Mouse (Mus musculus) lung, embryonic 16.5 days (tissue): ENCODE data around the gene Megf8. TPM values are rescaled to one million over a fixed set of nuclear protein-coding genes. Genes with fewer than 3 reads are reported as not detected.

Source experiments
- ATAC-seq: fragments of 200-750 bp; cut with Nextera tagmentation; 2 replicates; pipeline ENCODE4 v1.8.0; 2017; ENCODE audit warnings: low read depth, mild to moderate bottlenecking, moderate library complexity
- H3K27ac ChIP-seq: fragments of 300-500 bp; sonication (generic); 2 replicates; pipeline ENCODE4 v1.5.1; 2014; ENCODE audit warnings: mild to moderate bottlenecking, control low read depth, low read length
- H3K27me3 ChIP-seq: fragments of 300-500 bp; sonication (generic); 2 replicates; pipeline ENCODE4 v1.6.1; 2014; ENCODE audit warnings: low read depth, low read length, mixed read lengths; ENCODE audit not compliant: control insufficient read depth, insufficient read depth
- H3K36me3 ChIP-seq: fragments of 300-500 bp; sonication (generic); 2 replicates; pipeline ENCODE4 v1.6.1; 2014; ENCODE audit warnings: low read length; ENCODE audit not compliant: control insufficient read depth, insufficient read depth
- H3K4me1 ChIP-seq: fragments of 300-500 bp; sonication (generic); replicated peaks from 2 replicates; pipeline ENCODE4 v1.6.1; 2014; ENCODE audit warnings: low read length, mixed read lengths; ENCODE audit not compliant: control insufficient read depth, insufficient read depth
- H3K4me2 ChIP-seq: fragments of 300-500 bp; sonication (generic); 2 replicates; pipeline ENCODE4 v1.6.1; 2014; ENCODE audit warnings: low read depth, low read length, control low read depth
- H3K4me3 ChIP-seq: fragments of 300-500 bp; sonication (generic); 2 replicates; pipeline ENCODE4 v1.5.1; 2014; ENCODE audit warnings: mild to moderate bottlenecking, low read length, control low read depth
- H3K9ac ChIP-seq: fragments of 300-500 bp; sonication (generic); 2 replicates; pipeline ENCODE4 v1.6.1; 2014; ENCODE audit warnings: low read length, control low read depth
- H3K9me3 ChIP-seq: fragments of 300-500 bp; sonication (generic); 2 replicates; pipeline ENCODE4 v1.6.1; 2016; ENCODE audit warnings: low read length; ENCODE audit not compliant: control insufficient read depth
- WGBS: fragments of 180-500 bp; shearing (Covaris S2); extraction: QIAGEN DNeasy Blood & Tissue Kit; methylation state at CpG from one replicate; pipeline ENCODE4 v1.1.7; 2014; 5-methylcytosine and 5-hydroxymethylcytosine counted together
- polyA plus RNA-seq: library from polyadenylated mRNA; unstranded; fragments of >200 nt; fragmentation: Nextera tagmentation; extraction: Ambion mirVana; gene quantifications from 2 replicates; pipeline ENCODE4 v1.2.1, GENCODE M21; 2015

Gene Megf8
- polyA plus RNA-seq, 1 experiment from 2014 or later: 12.1 TPM

GRCm38 (mm10) chr7:25305481-25305880, 11.5 kb upstream of the Megf8 start:
- Histone ChIP-seq H3K36me3 (no peaks in the 10 kb centered on the region), H3K4me1 (peaks cover 3% of the 10 kb centered on the region; the same call in 1 of the 2 replicates), H3K9me3 (no peaks in the 10 kb centered on the region), H3K4me2 (peak overlapping the region; percentile 93), H3K27ac (no peak overlapping the region), H3K4me3 (no peak overlapping the region; the same call in 1 of the 2 replicates), H3K9ac (no peak overlapping the region), H3K27me3 (peaks cover 11% of the 10 kb centered on the region)
- ATAC-seq: no peak
- whole genome bisulfite sequencing: 0% methylated on average over 2 of the region's 2 CpGs

- no peak within 1 kb of the TSS for H3K9ac ChIP-seq
- H3K4me1 ChIP-seq: peaks cover 3% of the 10 kb centered on the region; the same call in 1 of the 2 replicates
- H3K36me3 ChIP-seq: no peaks in the 10 kb centered on the region
- peak; percentile 77 for ATAC-seq
- H3K27ac ChIP-seq: no peak within 1 kb of the TSS
- WGBS: under 1% methylated on average over 46 of the region's 47 CpGs
- H3K4me2 ChIP-seq: peak within 1 kb of the TSS; percentile 93
- no peaks in the 10 kb centered on the region for H3K9me3 ChIP-seq
- H3K27me3 ChIP-seq: peaks cover 11% of the 10 kb centered on the region
- peak within 1 kb of the TSS; percentile 54 for H3K4me3 ChIP-seq
These were observed 10.9 kb upstream of the Megf8 start, which contains the start of gene Tmem145 for GRCm38 (mm10) chr7:25305956-25306613. Gene Tmem145, plus strand, starts transcription at chr7:25306106.

- no peak for ATAC-seq
- Histone ChIP-seq H3K4me3 (no peak overlapping the region), H3K27me3 (peaks cover 13% of the 10 kb centered on the region), H3K4me1 (peaks cover 3% of the 10 kb centered on the region; the same call in 1 of the 2 replicates), H3K36me3 (no peaks in the 10 kb centered on the region), H3K4me2 (no peak overlapping the region), H3K9ac (no peak overlapping the region), H3K9me3 (no peaks in the 10 kb centered on the region), H3K27ac (no peak overlapping the region)
- WGBS: 29% methylated on average over 2 of the region's 2 CpGs
These were observed 10.4 kb upstream of the Megf8 start for GRCm38 (mm10) chr7:25306614-25306996.

- 47% methylated on average over 17 of the region's 17 CpGs for WGBS
- Histone ChIP-seq H3K27me3 (peaks cover 30% of the 10 kb centered on the region), H3K36me3 (no peaks in the 10 kb centered on the region), H3K9me3 (no peaks in the 10 kb centered on the region), H3K27ac (no peak overlapping the region), H3K9ac (no peak overlapping the region), H3K4me2 (no peak overlapping the region), H3K4me1 (peaks cover 3% of the 10 kb centered on the region; the same call in 1 of the 2 replicates), H3K4me3 (no peak overlapping the region)
- ATAC-seq: no peak
These were observed 8.2 kb upstream of the Megf8 start for GRCm38 (mm10) chr7:25308702-25309318.

- Histone ChIP-seq H3K9ac (no peak overlapping the region), H3K4me3 (no peak overlapping the region), H3K9me3 (no peaks in the 10 kb centered on the region), H3K4me1 (peaks cover 3% of the 10 kb centered on the region; the same call in 1 of the 2 replicates), H3K36me3 (no peaks in the 10 kb centered on the region), H3K27ac (no peak overlapping the region), H3K27me3 (peaks cover 36% of the 10 kb centered on the region), H3K4me2 (no peak overlapping the region)
- WGBS: 82% methylated on average over 9 of the region's 9 CpGs
- no peak for ATAC-seq
These were observed 7.5 kb upstream of the Megf8 start for GRCm38 (mm10) chr7:25309425-25309824.

- 70% methylated on average over 11 of the region's 11 CpGs for WGBS
- Histone ChIP-seq H3K9ac (no peak overlapping the region), H3K4me3 (no peak overlapping the region), H3K9me3 (no peaks in the 10 kb centered on the region), H3K36me3 (no peaks in the 10 kb centered on the region), H3K4me2 (no peak overlapping the region), H3K4me1 (peaks cover 14% of the 10 kb centered on the region), H3K27me3 (peaks cover 50% of the 10 kb centered on the region), H3K27ac (no peak overlapping the region)
- no peak for ATAC-seq
These were observed 5.8 kb upstream of the Megf8 start for GRCm38 (mm10) chr7:25311193-25311592.

GRCm38 (mm10) chr7:25313325-25313724, 3.6 kb upstream of the Megf8 start:
- H3K4me3 ChIP-seq: no peak overlapping the region
- H3K36me3 ChIP-seq: no peaks in the 10 kb centered on the region
- ATAC-seq: no peak
- H3K27ac ChIP-seq: no peak overlapping the region
- peaks cover 44% of the 10 kb centered on the region for H3K27me3 ChIP-seq
- 31% methylated on average over 7 of the region's 7 CpGs for WGBS
- no peak overlapping the region for H3K4me2 ChIP-seq
- H3K9me3 ChIP-seq: no peaks in the 10 kb centered on the region
- H3K9ac ChIP-seq: no peak overlapping the region
- peaks cover 22% of the 10 kb centered on the region for H3K4me1 ChIP-seq

GRCm38 (mm10) chr7:25314606-25315305, 2.2 kb upstream of the Megf8 start:
- Histone ChIP-seq H3K4me2 (peak overlapping the region; percentile 77), H3K9me3 (no peaks in the 10 kb centered on the region), H3K4me1 (peaks cover 22% of the 10 kb centered on the region), H3K4me3 (peak overlapping the region; percentile 51), H3K27ac (no peak overlapping the region), H3K36me3 (no peaks in the 10 kb centered on the region), H3K9ac (peak overlapping the region; percentile 49), H3K27me3 (peaks cover 41% of the 10 kb centered on the region)
- 2% methylated on average over 49 of the region's 51 CpGs for WGBS
- no peak for ATAC-seq
